Mouse (Mus musculus): ENCODE results near the gene Trim52.
"Not testable (repeated sequence)": the region's sequence is repeated elsewhere in the genome, so short reads cannot be mapped to it uniquely, and the experiment has no call there.

Gene Trim52

DNA sequence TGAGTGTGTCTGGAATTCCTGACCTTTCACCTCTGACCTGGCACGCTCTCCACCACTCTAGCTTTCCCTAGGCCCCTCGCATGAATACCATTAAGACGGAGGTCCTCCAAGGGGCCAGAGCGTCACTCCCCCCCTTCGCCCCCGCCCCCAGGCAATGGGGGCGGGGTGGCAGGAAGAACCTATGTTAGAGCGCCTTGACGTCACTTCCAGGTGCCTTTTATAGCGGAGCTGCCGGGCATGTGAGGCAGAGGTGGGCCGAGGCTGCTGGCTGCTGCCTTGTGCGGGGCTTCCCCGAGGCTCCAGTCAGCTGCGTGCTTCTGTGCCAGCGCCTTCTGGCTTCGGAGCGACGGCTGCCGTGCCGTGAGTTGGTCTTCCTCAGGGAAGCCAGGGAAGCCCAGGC is at the start of gene Trim52:
Trim52 (plus strand) TSS at position 219 of the 400 bp plus-strand sequence.
- DNase-seq, result no peak

DNA sequence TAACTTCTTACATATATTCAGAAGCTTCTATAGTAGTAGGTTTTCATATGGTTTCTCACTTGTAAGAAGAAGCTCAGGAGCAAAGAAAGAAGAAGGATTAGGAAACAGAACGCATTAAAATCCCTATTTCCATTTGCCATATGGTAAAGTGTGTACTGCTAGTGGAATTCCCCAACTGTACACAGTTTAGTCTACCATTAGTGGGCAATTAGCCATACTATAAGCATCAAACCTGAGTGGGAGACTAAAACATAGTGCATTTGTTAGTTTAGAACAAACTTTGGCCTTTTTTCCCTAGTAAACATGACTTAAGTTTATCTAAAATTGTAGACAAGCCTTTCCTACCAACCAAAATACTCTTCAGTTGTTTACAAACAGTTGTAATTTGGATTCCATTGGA is 33.4 kb upstream of the Trim52 start:
- DNase-seq, result no peak

DNA sequence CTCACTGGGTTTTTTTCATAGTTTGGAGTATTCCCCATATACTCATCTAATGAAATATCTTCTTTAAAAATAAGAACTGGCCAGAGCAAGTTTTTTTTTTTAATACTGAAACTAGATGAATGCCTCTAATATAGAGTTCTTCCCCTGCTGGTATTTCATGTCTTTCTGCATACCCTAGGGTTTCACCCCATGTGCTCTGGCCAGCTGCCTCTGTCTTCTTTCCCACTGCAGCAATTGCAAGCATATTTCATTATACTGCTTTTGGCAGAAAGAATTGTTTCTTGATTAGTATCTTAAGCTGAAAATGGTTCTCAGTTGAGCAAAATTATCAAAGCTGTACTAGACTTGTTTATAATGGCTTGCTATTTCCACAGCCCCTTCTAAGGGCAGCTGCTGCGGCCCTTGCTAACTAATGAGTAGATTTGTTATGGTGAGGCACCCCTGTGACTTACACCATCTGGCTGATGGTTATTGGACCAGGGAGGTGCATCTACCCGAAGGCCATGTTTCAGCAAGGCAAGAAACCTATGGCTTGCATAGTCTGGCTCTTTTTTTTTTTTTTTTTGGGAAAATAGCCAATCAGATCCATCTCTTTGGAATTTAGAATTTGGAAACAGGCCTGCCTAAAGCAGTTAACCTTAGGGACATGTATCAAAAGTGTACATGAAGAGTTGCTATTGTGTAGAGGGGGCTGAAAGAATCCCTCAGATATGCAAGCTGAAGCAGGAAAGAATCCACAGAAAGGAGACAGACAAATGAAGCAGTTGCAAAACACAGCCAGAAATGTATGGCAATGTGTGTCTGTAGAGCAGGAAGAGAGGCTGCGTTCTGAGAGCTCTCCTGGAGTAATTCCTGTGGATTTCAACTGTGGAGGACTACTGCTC is 30.6 kb upstream of the Trim52 start:
- no peak for DNase-seq

DNA sequence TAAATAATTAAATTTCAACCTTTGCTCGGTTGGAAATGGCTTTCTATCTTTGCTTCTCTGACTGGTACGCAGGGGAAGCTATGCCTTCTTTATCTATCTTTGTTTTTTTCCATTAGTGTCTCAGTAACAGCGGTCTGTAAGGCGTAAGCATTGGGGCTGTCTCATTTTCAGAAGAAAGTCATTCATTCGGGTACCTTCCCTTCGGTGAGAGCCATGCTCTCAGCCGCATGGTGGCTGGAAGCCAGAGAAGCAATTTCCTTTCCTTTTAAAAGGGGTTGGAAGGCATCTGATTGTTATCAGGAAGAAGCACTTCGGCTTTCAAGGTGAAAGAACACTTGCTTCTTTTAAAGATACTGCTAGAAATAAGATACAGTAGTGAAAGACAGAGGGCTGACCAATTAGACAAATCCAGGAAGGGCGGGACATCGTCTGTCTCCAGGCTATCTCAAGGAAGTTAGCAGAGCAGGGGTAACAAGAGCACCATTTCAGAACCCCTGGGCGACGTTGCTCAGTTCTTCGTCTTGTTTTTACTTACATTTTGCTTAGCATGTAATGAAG is 17.4 kb upstream of the Trim52 start:
- DNase-seq, result no peak

DNA sequence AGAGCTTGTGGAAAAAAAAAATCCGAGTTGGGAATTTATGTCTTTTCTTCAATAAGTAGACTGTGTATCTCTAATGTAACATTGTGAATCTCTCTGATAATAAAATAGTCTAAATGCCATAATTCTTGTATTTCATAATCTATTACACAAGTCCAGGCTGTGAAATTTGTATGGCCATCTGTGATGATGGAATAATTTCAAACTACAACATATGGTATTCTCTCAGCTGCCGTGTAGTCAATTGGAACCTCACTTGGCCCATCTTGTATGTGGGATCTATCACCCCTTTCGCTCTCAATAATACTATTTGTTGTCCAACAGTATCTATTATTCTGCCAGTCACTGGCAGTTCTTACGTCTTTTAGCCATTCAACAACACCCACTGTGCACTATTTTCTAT is 9.2 kb upstream of the Trim52 start:
- no peak for DNase-seq

DNA sequence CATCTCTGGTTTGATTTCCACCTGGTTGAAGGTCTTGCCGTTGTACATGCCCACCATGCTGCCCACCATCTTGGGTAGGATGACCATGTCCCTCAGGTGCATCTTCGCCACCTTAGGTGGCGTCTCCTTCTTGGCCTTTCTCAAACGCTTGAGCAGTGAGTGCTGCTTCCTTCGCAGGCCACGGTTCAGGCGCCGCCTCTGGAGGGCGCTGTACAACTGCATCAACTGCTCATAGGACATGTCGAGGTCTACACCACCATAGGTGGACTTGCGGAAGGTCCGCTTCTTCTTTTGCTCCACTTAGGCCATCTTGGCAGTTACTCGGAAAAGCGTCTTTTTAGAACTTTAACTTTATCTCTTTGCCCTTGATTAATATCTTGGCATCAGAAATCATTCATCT is 5.1 kb upstream of the Trim52 start:
- DNase-seq, result no peak

DNA sequence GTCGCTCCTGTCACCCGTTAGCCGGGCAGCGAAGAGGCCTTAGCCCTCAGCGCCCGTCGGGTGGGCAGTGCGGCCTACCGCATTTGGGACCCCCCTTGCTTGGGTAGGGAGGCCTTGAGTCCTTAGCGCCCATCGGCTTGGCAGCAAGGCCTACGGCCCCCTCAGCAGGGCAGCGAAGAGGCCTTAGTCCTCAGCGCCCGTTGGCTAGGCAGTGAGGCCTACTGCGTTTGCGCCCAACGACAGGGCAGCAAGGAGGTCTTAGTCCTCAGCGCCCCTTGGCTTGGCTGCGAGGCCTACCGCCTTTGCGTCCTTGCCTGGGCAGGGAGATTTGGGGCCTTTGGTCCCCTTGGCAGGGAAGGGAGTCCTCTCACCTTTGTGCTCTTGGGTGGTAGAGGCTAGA is 427 bp downstream of the Trim52 start:
- no peak for DNase-seq

DNA sequence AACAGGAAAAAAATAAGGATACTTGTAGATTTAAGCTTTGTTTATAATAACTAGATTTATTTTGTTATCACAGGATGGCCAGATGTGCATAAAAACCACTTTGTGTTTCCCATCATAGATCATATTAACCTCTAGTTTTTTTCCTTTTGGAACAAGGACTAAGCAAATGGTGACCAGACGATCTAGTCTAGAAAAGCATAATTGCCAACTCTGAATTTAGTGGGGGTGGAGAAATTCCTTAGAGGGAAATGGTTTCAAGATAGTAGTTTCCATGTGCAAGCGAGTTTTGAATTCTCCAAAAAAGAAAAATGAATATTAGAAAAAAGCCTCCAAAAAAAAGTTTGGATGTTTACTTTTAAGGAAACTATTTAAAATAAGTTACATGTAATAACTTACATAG is 13.4 kb downstream of the Trim52 start:
- no peak for DNase-seq

DNA sequence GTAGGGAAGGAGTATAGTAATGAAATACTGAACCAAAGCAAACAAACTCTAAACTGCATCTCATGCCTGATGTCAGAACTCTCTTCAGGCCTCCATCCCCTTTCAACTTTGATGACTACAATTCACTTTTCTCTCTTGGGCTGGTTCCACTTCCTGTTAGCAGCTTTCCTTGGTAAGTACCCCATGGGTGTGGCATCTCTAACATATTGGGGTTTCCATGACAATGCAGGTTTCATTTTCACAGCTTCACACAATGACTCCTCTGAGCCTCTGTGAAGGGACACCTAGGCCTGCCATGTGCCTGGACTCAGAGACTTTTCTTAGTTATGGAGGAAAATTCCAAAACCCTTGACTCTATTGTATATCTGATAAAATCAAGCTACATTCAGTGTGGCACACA is 30.3 kb downstream of the Trim52 start:
- DNase-seq, result no peak

DNA sequence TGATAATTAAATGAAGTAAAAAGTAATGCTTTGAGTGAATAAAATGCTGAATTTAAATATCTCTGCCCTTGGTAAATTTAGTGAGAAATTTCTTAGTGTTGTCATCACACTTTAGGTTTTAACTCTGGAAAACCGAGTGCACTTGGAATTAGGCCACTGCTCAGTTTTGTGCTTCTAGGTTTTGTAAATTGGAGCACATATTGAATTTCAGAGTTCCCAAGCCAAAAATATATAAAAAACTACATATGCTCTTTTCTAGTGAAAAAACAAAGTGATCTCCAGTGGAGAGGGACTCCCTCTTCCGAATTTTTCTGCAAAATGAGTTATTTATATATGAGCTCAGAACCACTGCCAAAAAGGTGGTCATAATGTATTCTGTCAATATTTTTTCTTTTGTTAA is 45.2 kb downstream of the Trim52 start:
- no peak for DNase-seq

DNA sequence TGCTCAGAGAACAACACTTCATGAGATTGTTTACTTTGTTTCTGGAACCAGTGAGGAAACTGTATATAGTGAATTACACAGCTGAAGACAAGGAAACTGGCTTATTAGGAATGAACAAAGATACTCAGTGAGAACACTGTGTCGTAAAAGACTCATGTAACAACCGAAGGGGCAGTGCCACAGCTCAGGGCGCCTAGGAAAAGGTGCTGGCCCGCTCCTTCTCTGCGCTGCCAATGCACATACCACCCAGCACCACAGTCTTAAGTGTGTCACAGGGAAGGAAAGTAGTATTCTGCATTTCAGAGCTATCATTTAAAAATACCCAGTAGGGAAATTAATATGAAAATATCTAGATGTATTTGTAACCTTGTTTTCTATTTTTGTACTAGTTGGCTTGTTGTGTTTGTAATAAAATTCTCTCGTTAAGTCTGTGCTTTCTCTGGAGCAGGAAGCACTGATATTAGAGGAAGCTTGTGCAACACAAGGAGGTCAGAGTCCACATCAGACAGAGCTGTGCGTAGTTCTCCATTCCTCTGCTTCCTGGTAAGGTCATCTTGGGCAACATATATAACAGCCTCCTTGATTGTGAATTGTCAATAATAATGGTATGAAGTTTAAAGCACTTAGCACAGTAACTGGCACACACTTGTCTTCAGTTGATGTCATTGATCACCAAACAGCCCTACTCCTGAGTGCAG is 49.0 kb downstream of the Trim52 start:
- no peak for DNase-seq

DNA sequence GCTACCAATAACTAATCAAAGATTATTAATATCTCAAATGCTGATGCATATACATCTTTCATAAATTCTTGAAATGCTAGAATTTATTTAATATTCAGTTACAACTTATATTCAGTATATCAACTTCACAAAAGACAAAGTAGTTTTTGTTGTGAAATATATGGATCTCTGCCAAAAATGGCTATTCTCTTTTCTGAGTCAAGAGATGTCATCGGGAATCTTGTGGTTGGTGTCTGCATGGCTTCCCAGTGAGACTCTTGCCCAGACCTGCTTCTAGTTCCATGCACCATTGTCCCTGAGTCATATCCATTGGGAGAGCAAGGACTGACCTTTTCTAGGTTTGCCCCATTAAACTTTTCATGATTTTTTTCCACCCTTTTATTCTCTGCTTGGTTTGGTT is 50.5 kb downstream of the Trim52 start:
- DNase-seq, result no peak

DNA sequence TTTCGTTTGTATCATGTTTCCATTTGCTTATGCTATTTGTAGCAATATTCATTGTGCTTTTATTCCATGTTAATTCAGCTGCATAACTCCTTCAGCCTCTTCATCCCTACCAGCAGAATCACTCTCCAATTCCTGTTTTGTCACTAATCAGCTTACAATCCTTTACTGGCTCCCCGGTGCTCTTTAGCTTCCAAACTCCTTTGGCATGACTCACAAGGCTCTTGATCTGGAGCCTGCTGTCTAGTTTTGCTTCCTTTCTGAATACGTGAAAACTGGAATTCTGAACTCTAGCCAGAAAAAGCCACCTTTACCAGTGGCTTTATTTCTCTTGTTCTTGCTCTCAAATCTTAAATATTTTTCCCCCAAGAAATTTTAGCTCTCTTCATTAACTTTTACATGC is 56.3 kb downstream of the Trim52 start:
- peak; percentile 14 for DNase-seq

DNA sequence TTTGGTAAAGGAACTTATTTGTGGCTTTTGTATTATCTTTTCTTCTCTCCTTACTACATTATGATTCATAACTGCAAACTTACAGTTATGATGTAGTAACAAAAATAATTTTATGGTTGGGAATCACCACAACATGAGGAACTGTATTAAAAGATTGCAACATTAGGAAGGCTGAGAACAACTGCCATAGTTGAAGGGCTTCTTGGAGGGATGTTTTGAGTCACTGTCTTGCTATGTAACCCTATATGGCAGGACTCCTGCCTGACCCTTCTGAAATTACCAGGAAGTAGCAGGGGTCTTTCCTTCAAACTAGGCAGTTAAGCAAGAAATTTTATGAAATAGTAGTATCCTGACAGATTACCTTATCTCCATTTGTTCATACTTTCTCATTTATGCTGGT is 57.2 kb downstream of the Trim52 start:
- DNase-seq, result no peak

DNA sequence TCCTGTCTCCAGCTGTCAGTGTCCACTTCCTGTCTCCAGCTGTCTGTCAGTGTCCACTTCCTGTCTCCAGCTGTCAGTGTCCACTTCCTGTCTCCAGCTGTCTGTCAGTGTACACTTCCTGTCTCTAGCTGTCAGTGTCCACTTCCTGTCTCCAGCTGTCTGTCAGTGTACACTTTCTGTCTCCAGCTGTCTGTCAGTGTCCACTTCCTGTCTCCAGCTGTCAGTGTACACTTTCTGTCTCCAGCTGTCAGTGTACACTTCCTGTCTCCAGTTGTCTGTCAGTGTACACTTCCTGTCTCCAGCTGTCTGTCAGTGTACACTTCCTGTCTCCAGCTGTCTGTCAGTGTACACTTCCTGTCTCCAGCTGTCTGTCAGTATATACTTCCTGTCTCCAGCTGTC is 57.9 kb downstream of the Trim52 start:
- not testable (repeated sequence) for DNase-seq

DNA sequence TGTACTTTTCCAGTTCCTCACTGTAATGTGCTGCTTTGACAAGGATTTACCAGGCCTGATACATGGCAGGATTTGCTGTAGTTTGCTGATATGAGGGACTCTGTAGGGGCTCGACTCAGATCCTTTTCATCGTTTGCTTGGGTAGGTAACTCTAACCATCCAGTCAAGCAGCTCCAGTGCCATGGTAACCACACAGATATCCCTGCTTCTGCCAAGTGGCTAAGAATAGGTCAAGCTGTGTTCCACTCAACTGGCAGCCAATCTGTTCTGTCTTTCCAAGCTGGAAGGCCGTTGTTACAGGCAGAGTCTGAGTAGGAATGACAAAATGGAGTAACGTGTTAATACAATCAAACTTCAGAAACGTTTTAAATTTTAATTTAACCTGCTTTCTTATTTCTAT is 70.9 kb downstream of the Trim52 start:
- peak; percentile 52 for DNase-seq

DNA sequence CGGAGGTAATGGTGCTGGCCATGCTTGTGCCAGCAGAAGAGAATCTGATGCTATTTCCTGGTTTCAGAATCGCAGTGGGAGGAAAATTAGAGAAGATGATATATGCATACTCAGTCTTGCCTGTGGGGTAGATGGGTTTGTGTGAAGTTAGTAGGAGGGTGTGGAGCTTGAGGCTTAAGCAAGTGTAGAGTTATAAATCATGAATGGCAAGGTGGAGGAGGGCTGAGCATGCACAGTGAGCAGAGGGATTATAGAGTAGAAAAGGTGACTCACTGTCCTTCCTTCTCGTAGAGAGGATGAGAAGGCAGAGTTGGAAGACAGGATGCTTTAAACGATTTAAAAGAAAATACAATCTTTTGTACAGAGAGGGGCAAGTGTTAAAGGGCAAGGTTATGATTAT is 72.2 kb downstream of the Trim52 start:
- DNase-seq, result no peak

DNA sequence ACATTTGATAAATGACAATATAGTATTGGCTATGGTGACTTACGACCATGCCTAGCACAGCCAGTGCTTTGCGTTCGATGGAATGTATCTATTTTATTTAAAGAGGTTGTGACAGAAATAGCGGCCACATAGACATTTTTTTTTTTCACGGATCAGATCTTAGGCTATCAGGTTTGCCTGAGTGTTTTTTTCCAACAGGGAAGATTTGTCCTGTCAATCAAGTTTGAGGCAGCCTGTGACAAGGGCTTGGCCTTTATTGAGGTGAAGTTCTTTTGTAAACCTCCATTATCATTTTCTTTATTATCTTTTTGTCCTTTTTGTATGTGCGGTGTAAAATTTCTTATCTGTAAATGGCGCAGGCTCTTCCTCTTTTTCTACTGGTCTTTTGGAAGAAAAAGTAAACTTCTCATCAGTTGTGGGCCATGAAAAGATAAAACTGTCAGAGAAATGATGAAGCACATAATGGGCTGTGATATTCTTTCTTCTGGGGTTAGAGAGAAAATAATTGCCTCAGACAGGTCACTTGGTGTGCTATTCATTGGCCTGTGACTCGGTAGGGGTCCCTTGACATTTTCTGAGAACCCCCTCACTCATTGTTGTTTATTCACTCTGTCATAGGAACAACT is 73.2 kb downstream of the Trim52 start:
- DNase-seq, result no peak

DNA sequence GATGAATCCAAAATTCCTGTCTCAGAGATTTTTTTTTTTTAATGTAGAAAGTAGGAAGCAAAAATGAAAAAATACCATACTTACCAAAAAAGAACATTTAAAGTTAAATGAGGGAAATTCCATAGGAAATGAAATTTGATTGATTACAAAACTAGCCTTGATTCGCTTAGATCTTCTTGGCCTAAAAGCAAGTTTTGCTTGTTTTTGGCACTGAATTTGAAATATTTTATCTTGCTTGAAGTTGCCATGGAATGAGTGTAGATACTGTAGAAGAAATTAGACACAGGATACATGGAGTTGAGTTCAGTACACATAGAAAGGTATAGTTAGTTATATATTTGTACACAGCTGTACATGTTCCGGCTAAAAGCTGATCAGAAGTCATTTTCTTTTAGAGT is 73.7 kb downstream of the Trim52 start:
- no peak for DNase-seq

DNA sequence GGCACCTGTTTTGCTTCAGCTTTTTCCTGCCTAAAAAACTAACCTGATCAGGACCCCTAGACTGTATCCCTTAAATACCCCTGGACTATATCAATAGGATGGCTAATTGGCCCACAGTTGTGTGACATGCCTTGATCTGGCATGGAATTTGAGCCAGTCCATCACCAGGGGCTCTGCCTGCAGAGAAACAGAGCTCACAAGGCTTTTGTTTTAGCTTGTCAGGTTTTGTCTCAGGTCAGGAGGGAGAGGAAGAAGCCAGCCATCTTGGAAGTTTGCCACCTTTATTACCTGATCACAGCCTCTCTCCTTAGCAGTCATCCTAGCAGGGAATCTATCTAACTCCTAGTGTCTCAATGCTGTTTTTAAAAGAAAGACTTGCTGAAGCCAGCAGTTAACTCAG is 74.6 kb downstream of the Trim52 start:
- no peak for DNase-seq

DNA sequence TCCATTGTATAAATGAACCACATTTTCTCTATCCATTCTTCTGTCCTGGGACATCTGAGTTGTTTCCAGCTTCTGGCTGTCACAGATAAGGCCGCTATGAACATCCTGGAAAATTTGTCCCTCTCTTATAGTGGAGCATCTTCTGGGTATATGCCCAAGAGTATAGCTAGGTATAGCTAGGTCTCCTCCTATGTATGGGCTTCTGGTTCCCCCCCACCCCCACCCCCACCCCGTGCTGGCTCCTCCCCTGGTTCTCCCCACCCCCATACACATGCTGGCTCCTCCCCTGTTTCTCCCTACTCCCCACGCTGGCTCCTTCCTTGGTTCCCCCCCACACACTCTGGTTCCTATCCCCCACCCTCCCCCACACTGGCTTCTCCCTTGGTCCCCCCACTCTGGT is 78.0 kb downstream of the Trim52 start:
- no peak for DNase-seq
